Mouse (Mus musculus) lung, adult 2 months (tissue): ENCODE measurements around the gene Phf20. TPM values are rescaled to one million over a fixed set of nuclear protein-coding genes. Genes with fewer than 3 reads are reported as not detected.
"Not testable (repeated sequence)": the region's sequence is repeated elsewhere in the genome, so short reads cannot be mapped to it uniquely, and the experiment has no call there.

Source experiments
- DNase-seq: peaks from one replicate; pipeline ENCODE4 v3.0.0; 2022
- H3K4me1 ChIP-seq: fragments of 200-500 bp; 2 replicates; pipeline ENCODE4 v1.6.1; 2011; ENCODE audit warnings: low read length; ENCODE audit not compliant: control insufficient read depth, insufficient read depth
- H3K4me3 ChIP-seq: fragments of 200-500 bp; replicated peaks from 2 replicates; pipeline ENCODE3; 2011; ENCODE audit warnings: low read depth, mild to moderate bottlenecking, control low read depth, low read length; ENCODE audit errors: extremely low read depth
- CTCF ChIP-seq: fragments of 200-500 bp; IDR thresholded peaks from 2 replicates; pipeline ENCODE4 v1.5.1; 2011; ENCODE audit warnings: mild to moderate bottlenecking, low read length, control low read depth; ENCODE audit not compliant: insufficient read depth
- POLR2A ChIP-seq: fragments of 200-500 bp; IDR thresholded peaks from 2 replicates; pipeline ENCODE4 v1.6.1; 2011; ENCODE audit warnings: low read depth, mild to moderate bottlenecking, control low read depth, low read length, borderline replicate concordance; ENCODE audit errors: extremely low read depth
- WGBS: fragments of 180-500 bp; shearing (Covaris S2); methylation state at CpG from one replicate; pipeline ENCODE4 v1.1.7; 2018; 5-methylcytosine and 5-hydroxymethylcytosine counted together
- polyA plus RNA-seq: library from polyadenylated mRNA; depleted of rRNA; stranded (reverse); fragments of >200 nt; gene quantifications from 2 replicates; pipeline ENCODE4 v1.2.3, GENCODE M21; 2012

The Phf20 gene
- polyA plus RNA-seq, 1 experiment: 19.9 TPM

GRCm38 (mm10) chr2:156180094-156180821 lies 16.0 kb upstream of the Phf20 start, which contains the start of gene Rbm39:
Rbm39 (minus strand) TSS chr2:156180238.
- TF ChIP-seq POLR2A (peak; percentile 96), CTCF (peak; percentile 57; the same call in 1 of the 2 replicates)
- 1% methylated on average over 47 of the region's 47 CpGs for WGBS
- Histone ChIP-seq H3K4me3 (peak within 1 kb of the TSS; percentile 98), H3K4me1 (peaks cover 17% of the 10 kb centered on the region)
- peak; percentile 100 for DNase-seq

GRCm38 (mm10) chr2:156180824-156181590 lies 15.3 kb upstream of the Phf20 start:
- Histone ChIP-seq H3K4me3 (peak overlapping the region; percentile 77), H3K4me1 (peaks cover 17% of the 10 kb centered on the region)
- 7% methylated on average over 8 of the region's 8 CpGs for WGBS
- TF ChIP-seq POLR2A (no peak), CTCF (no peak)
- no peak for DNase-seq

- peaks cover 17% of the 10 kb centered on the region for H3K4me1 ChIP-seq
- WGBS: 89% methylated on average over 2 of the region's 2 CpGs
- no peak overlapping the region for H3K4me3 ChIP-seq
- TF ChIP-seq CTCF (no peak), POLR2A (no peak)
- DNase-seq: no peak
Measured at GRCm38 (mm10) chr2:156181592-156181991, 14.7 kb upstream of the Phf20 start.

- 58% methylated on average over 7 of the region's 7 CpGs for WGBS
- DNase-seq, H3K4me1 ChIP-seq, H3K4me3 ChIP-seq: not testable (repeated sequence)
Measured at GRCm38 (mm10) chr2:156189241-156189640, 7.0 kb upstream of the Phf20 start.

GRCm38 (mm10) chr2:156190004-156190896 lies 6.0 kb upstream of the Phf20 start:
- 61% methylated on average over 14 of the region's 14 CpGs for WGBS
- no peak for DNase-seq
- Histone ChIP-seq H3K4me3 (no peak overlapping the region), H3K4me1 (no peaks in the 10 kb centered on the region)
- TF ChIP-seq CTCF (no peak), POLR2A (peak; percentile 18; the same call in 1 of the 2 replicates)

GRCm38 (mm10) chr2:156191540-156191939 lies 4.7 kb upstream of the Phf20 start:
- 93% methylated on average over 2 of the region's 2 CpGs for WGBS
- H3K4me3 ChIP-seq: no peak overlapping the region
- no peak for TF ChIP-seq CTCF
- TF ChIP-seq POLR2A: no peak
- no peak for DNase-seq
- H3K4me1 ChIP-seq: peaks cover 4% of the 10 kb centered on the region; the same call in 1 of the 2 replicates

- WGBS: 81% methylated on average over 2 of the region's 2 CpGs
- Histone ChIP-seq H3K4me1 (peaks cover 4% of the 10 kb centered on the region; the same call in 1 of the 2 replicates), H3K4me3 (no peak overlapping the region)
- no peak for DNase-seq
- TF ChIP-seq CTCF: no peak
- TF ChIP-seq POLR2A: no peak
Measured at GRCm38 (mm10) chr2:156192068-156192467, 4.2 kb upstream of the Phf20 start.

- peaks cover 7% of the 10 kb centered on the region for H3K4me1 ChIP-seq
- DNase-seq: no peak
- TF ChIP-seq POLR2A (no peak), CTCF (no peak)
- WGBS: 83% methylated on average over 3 of the region's 3 CpGs
- no peak overlapping the region for H3K4me3 ChIP-seq
Measured at GRCm38 (mm10) chr2:156193066-156193862, 3.0 kb upstream of the Phf20 start.

- no peak for DNase-seq
- Histone ChIP-seq H3K4me1 (peaks cover 7% of the 10 kb centered on the region), H3K4me3 (no peak overlapping the region)
- TF ChIP-seq POLR2A (no peak), CTCF (no peak)
Measured at GRCm38 (mm10) chr2:156194571-156194970, 1.7 kb upstream of the Phf20 start.
